25 mouse cellular contexts compared by ENCODE assay signal in the genomic region with DNA sequence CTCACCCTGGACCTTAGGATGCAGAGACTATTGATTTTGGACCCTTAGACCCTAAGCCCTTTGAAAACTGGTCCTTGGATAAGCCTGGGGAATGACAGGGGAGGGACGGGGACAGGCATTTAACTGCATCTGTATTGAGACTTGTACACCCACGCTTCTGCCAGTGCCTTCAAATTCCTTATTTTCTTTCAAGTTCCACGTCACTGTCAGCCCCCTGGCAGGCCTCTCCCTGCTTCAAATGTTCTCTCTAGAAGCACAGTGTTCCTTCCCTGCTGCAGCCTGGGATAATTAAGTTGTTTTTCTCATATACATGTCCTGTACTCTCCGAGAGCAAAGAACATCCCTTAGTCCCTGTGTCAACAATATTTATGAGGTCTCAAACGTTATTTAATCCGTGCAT. TPM values are rescaled to one million over a fixed set of nuclear protein-coding genes. Genes with fewer than 3 reads are reported as not detected.
DNase-seq lines count a peak whose midpoint lies in the region; ATAC-seq and TF ChIP-seq lines count a peak whose summit lies in the region.
"Had no signal": no experiment of that assay in that cellular context is flagged by ENCODE, and none has a peak within 500 bp of the region (broad histone marks: within the 10 kb centered on the region; RNA-seq: fewer than 3 reads in every experiment).

No protein-coding gene starts in this region.

- H3K27ac ChIP-seq in left cerebral cortex, adult 2 months, result peak overlapping the region; percentile 47
- H3K27ac ChIP-seq in midbrain, embryonic 15.5 days, result no peak overlapping the region
- no peak overlapping the region for H3K27ac ChIP-seq in midbrain, embryonic 11.5 days (ENCODE audit: low read depth, low read length)
- no peak overlapping the region for H3K27ac ChIP-seq in hindbrain, postnatal 0 days
- H3K27ac ChIP-seq: embryonic facial prominence, embryonic 12.5 days; embryonic facial prominence, embryonic 15.5 days; heart, adult 2 months; heart, embryonic 10.5 days; heart, embryonic 13.5 days; hindbrain, embryonic 14.5 days had no signal

- TF ChIP-seq CTCF in left cerebral cortex, adult 2 months (IDR thresholded peaks at IDR 0.05), result no peak
- no peak for TF ChIP-seq CTCF in hindbrain, postnatal 0 days (IDR thresholded peaks at IDR 0.05; ENCODE audit: low read depth)

- peak; percentile 32; the same call in 1 of the 2 replicates for ATAC-seq in midbrain, embryonic 15.5 days (replicated peaks)
- no peak for ATAC-seq in midbrain, embryonic 11.5 days (ENCODE audit: low FRiP score)
- no peak for ATAC-seq in hindbrain, postnatal 0 days
- ATAC-seq: CD4-positive, CD25-positive, alpha-beta regulatory T cell, adult 4 months; forebrain, embryonic 14.5 days; forebrain, postnatal 0 days had no signal

- WGBS in midbrain, embryonic 15.5 days, result 44% methylated on average over 6 of the region's 6 CpGs
- WGBS in midbrain, embryonic 11.5 days, result 69% methylated on average over 6 of the region's 6 CpGs
- WGBS in hindbrain, postnatal 0 days, result 41% methylated on average over 6 of the region's 6 CpGs

- no peak overlapping the region for H3K9ac ChIP-seq in midbrain, embryonic 15.5 days
- no peak overlapping the region for H3K9ac ChIP-seq in midbrain, embryonic 11.5 days (ENCODE audit: low read length)
- no peak overlapping the region for H3K9ac ChIP-seq in hindbrain, postnatal 0 days (replicated peaks; ENCODE audit: low read length)
- H3K9ac ChIP-seq: embryonic facial prominence, embryonic 12.5 days; embryonic facial prominence, embryonic 15.5 days; forebrain, postnatal 0 days; heart, embryonic 13.5 days; hindbrain, embryonic 14.5 days had no signal

- H3K27me3 ChIP-seq in midbrain, embryonic 15.5 days (replicated peaks), result no peaks in the 10 kb centered on the region
- no peaks in the 10 kb centered on the region for H3K27me3 ChIP-seq in midbrain, embryonic 11.5 days (ENCODE audit: control insufficient read depth, insufficient read depth, low read length)
- H3K27me3 ChIP-seq in hindbrain, postnatal 0 days (ENCODE audit: insufficient read depth, low read length), result no peaks in the 10 kb centered on the region
- H3K27me3 ChIP-seq: embryonic facial prominence, embryonic 12.5 days; embryonic facial prominence, embryonic 15.5 days; heart, embryonic 13.5 days had no signal

- 0 out of 2 replicates have a peak, but pooled peaks cover 5% of the 10 kb centered on the region for H3K36me3 ChIP-seq in midbrain, embryonic 15.5 days (replicated peaks)
- no peaks in the 10 kb centered on the region for H3K36me3 ChIP-seq in midbrain, embryonic 11.5 days (ENCODE audit: control insufficient read depth, insufficient read depth, low read length)
- H3K36me3 ChIP-seq in hindbrain, postnatal 0 days (ENCODE audit: insufficient read depth, low read length), result peaks cover 9% of the 10 kb centered on the region

- H3K4me2 ChIP-seq in midbrain, embryonic 15.5 days, result no peak overlapping the region
- H3K4me2 ChIP-seq in midbrain, embryonic 11.5 days, result no peak overlapping the region
- no peak overlapping the region for H3K4me2 ChIP-seq in hindbrain, postnatal 0 days (ENCODE audit: low read depth, low read length)
- H3K4me2 ChIP-seq: embryonic facial prominence, embryonic 12.5 days; embryonic facial prominence, embryonic 15.5 days; heart, embryonic 13.5 days; hindbrain, embryonic 14.5 days had no signal

- peak; percentile 28 for DNase-seq in layer of hippocampus, adult 11-12 months (ENCODE audit: low spot score)
- DNase-seq in layer of hippocampus, adult 9-10 months (ENCODE audit: low spot score), result no peak
- no peak for DNase-seq in left cerebral cortex, adult 2 months (ENCODE audit: extremely low spot score in 1 of 2, low spot score in 2 of 2)
- DNase-seq in left cerebral cortex, adult 11 months (ENCODE audit: low spot score), result no peak
- no peak for DNase-seq in midbrain, embryonic 11.5 days (ENCODE audit: low spot score, missing footprints)
- DNase-seq in hindbrain, postnatal 0 days (ENCODE audit: low spot score), result no peak
- DNase-seq: adrenal gland, adult 2 months; adrenal gland, postnatal 14 days; cerebellum, adult 18-20 months; cerebellum, adult 9-10 months; cerebellum, postnatal 14 days; forebrain, postnatal 0 days; gastrocnemius, postnatal 10 days; gastrocnemius, postnatal 36 days; heart, adult 2 months; heart, postnatal 14 days; heart, postnatal 4 days had no signal

- no peak overlapping the region for H3K4me3 ChIP-seq in left cerebral cortex, adult 2 months
- H3K4me3 ChIP-seq in midbrain, embryonic 15.5 days, result no peak overlapping the region
- H3K4me3 ChIP-seq in midbrain, embryonic 11.5 days (ENCODE audit: low read depth, low read length), result no peak overlapping the region
- H3K4me3 ChIP-seq in hindbrain, postnatal 0 days (ENCODE audit: low read length), result no peak overlapping the region
- H3K4me3 ChIP-seq: embryonic facial prominence, embryonic 12.5 days; embryonic facial prominence, embryonic 15.5 days; heart, adult 2 months; heart, embryonic 10.5 days; heart, embryonic 13.5 days had no signal

- 0 out of 2 replicates have a peak, but pooled peaks cover 3% of the 10 kb centered on the region for H3K4me1 ChIP-seq in midbrain, embryonic 15.5 days
- no peaks in the 10 kb centered on the region for H3K4me1 ChIP-seq in midbrain, embryonic 11.5 days (ENCODE audit: control insufficient read depth, insufficient read depth, low read length)
- no peaks in the 10 kb centered on the region for H3K4me1 ChIP-seq in hindbrain, postnatal 0 days (ENCODE audit: insufficient read depth, low read length)
- H3K4me1 ChIP-seq: embryonic facial prominence, embryonic 12.5 days had no signal

- intact Hi-C loops in left cerebral cortex, adult 2 months (cut with DNase I), result loop anchor here (5.0 kb wide), 3 partner anchors 128 to 837 kb away; no protein-coding TSS in a partner anchor

- no peaks in the 10 kb centered on the region for H3K9me3 ChIP-seq in midbrain, embryonic 15.5 days
- no peaks in the 10 kb centered on the region for H3K9me3 ChIP-seq in midbrain, embryonic 11.5 days (ENCODE audit: control insufficient read depth, low read length)
- no peaks in the 10 kb centered on the region for H3K9me3 ChIP-seq in hindbrain, postnatal 0 days (ENCODE audit: low read length)
- H3K9me3 ChIP-seq: embryonic facial prominence, embryonic 12.5 days; embryonic facial prominence, embryonic 15.5 days; heart, embryonic 10.5 days; heart, embryonic 13.5 days had no signal

RNA-seq across cellular contexts. Expression of gene Cd180, which starts 55.8 kb away (rescaled TPM):
- 1 to 10 TPM; 1.6 to 2.2 TPM for total RNA-seq in left cerebral cortex, adult 2 months (2021)
- polyA plus RNA-seq in midbrain, embryonic 15.5 days (2015; fragmentation: Nextera tagmentation; extraction: Ambion mirVana), result 0.28 and 0.63 TPM in 2 replicates
- 0.67 and 0.84 TPM in 2 replicates for polyA plus RNA-seq in midbrain, embryonic 11.5 days (2014; fragmentation: Nextera tagmentation; extraction: Ambion mirVana)
- 0.68 and 1.9 TPM in 2 replicates for total RNA-seq in hindbrain, postnatal 0 days (2014; rRNA removed)
- 1.1 and 1.4 TPM in 2 replicates for polyA plus RNA-seq in hindbrain, postnatal 0 days (2015; fragmentation: Nextera tagmentation; extraction: Ambion mirVana)
